Mouse (Mus musculus): ENCODE results near the gene Tmem88.
A peak's percentile ranks its signal among the peaks of the same experiment; 100 is the strongest.

Gene Tmem88

GRCm38 (mm10) chr11:69416921-69417448 lies 19.0 kb upstream of the Tmem88 start:
- DNase-seq (ENCODE audit: low read depth, low spot score): no peak

DNA sequence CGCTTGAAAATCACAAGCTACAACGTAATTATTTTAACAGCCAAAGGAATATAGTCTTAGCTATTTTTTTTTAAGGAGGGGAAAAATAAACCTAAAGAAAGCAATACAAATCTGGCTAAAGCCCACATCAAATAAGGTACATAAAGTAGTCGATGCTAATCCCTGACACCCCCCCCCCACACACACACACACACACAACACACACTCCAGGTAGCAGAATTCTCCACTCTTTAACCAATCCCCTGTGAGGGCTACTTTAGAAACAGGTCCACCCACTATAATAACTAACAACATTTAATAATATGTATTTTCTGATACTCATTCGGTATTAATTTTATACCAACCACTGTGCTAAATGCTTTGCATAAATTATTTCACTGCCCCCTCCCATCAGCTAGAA lies 18.5 kb upstream of the Tmem88 start:
- DNase-seq (ENCODE audit: low read depth, low spot score): no peak

- DNase-seq (ENCODE audit: low read depth, low spot score): no peak
Measured at GRCm38 (mm10) chr11:69415668-69416451, 17.8 kb upstream of the Tmem88 start.

DNA sequence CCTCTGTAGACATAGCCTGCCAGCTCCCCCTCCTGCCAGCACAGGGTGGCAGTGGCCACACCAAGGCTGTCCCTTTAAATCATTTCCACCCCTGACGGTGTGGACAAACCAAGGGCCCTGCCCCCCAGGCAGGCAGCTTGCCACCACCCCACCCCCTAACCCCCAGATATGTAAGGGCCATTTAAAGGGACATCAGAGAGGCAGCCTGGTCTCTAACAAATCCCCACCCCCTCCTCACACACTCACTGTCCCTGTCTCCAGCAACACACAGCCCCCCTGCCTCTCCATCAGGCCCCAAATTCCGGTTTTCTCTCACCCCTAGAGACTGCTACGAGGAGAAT lies 17.3 kb upstream of the Tmem88 start:
- no peak for DNase-seq (ENCODE audit: low read depth, low spot score)

GRCm38 (mm10) chr11:69414421-69415326 lies 16.6 kb upstream of the Tmem88 start:
- DNase-seq (ENCODE audit: low read depth, low spot score): no peak

- DNase-seq (ENCODE audit: low read depth, low spot score): no peak
Measured at GRCm38 (mm10) chr11:69413221-69414181, 15.5 kb upstream of the Tmem88 start, which contains the start of gene Kdm6b. Gene Kdm6b (minus strand): TSS chr11:69413675.

GRCm38 (mm10) chr11:69412548-69412947 lies 14.5 kb upstream of the Tmem88 start:
- DNase-seq (ENCODE audit: low read depth, low spot score): no peak

DNA sequence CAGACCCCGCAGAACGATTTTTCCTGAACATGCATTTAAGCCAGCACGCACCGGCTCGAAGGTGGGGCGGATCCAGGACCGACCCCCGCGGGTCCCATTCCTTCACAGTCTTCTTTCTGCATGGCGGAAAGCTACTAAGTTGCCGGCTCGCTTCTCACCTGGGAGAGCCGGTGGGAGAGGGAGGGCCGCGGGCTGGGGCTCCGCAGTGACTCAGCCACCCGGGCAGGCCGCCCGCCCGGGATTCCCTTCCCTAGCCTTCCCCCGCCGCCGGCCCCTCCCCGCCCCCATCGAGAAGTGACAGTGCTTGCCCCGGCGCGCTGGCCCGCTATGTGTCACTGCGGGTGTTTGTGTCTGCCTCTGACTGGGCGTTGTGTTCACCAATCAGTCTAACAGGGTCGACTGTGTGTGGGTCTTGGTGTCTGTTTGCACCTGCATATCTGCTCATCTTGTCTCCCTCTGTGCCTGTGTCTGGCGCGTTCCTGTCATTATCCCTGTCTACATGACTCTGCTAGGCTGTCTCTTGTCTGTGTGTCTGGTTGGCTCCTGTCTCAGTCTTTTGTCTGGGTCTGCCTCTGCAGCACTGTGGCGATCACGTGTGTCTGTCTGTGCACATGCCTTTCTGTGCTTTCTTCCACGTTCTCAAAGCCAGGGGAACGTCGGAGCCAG lies 13.6 kb upstream of the Tmem88 start:
- DNase-seq (ENCODE audit: low read depth, low spot score): no peak

- peak; percentile 97 for DNase-seq (ENCODE audit: low read depth, low spot score)
Measured at GRCm38 (mm10) chr11:69411073-69411535, 13.1 kb upstream of the Tmem88 start.

- no peak for DNase-seq (ENCODE audit: low read depth, low spot score)
Measured at GRCm38 (mm10) chr11:69410310-69411072, 12.5 kb upstream of the Tmem88 start.

GRCm38 (mm10) chr11:69410045-69410309 lies 11.9 kb upstream of the Tmem88 start:
- no peak for DNase-seq (ENCODE audit: low read depth, low spot score)

DNA sequence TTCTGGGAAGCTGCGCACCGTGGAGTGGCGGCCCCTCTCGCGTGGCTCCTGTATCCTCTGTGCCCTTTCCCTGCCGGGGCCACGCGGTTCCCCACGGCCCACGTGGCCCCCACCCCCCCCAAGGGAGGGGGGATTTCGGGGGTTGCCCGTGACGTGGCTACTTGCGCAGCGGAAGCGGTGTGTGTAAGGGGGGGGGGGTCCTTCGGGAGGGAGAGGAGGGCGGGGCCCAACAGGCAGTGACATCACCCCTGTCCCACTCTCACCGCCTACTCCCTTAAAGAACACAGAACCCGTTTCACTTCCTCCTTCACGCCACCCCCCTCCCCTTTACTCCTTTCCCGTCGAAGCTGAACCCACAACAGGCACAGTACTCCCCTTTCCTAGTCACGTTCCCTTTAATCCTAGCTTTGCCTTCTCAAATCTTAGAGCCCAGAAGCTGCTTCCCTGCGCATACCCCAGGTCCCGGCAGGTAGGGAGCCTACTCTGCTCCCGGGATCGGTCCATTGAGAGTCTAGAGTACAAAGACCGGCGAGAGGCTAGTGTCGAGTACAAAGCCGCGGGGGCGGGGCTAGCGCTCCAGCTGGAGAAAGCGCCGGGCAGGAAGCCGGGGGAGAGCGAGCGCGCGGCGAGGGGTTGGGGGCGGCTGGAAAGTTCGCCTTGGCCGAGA lies 11.5 kb upstream of the Tmem88 start:
- no peak for DNase-seq (ENCODE audit: low read depth, low spot score)

DNA sequence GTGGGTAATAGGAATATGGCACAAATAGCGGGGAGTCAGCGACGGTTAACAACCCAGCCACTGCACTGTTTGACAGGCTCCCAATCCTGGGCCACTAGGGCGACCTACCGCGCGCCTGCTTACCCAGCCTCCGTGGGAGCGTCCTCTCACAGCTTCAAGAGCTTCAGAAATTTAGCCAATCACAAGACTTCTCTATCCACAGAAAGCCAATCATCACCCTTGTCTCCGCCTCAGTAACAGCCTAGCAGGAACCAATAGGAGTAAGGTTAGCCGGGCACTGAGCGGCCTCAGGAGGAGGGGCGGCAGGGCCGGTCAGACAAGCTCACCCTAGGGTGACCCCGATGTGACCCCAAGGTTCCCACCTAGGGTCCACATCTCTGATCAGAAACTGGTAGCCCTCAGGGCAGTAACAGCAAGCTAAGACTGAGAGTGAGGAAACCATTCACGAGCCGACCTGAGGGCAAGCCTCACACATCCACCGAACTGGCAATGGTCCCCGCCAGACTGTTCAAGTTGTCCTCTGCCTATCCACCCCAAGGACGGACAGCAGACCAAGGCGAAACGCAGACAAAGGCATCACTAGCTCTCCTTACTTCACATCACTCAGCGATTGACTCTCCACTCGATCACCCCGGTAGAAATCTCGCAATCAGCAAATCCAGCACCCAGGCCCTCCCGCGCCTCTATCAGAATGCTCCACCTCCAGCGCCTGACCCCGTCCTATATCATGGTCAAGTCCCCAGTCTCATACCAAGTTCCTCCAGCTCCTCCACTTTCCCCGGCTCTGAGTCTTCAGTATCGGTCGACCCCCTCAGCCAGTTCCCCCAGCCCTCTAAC lies 10.7 kb upstream of the Tmem88 start:
- DNase-seq (ENCODE audit: low read depth, low spot score): no peak

- DNase-seq (ENCODE audit: low read depth, low spot score): no peak
Measured at GRCm38 (mm10) chr11:69407724-69408004, 9.6 kb upstream of the Tmem88 start.

DNA sequence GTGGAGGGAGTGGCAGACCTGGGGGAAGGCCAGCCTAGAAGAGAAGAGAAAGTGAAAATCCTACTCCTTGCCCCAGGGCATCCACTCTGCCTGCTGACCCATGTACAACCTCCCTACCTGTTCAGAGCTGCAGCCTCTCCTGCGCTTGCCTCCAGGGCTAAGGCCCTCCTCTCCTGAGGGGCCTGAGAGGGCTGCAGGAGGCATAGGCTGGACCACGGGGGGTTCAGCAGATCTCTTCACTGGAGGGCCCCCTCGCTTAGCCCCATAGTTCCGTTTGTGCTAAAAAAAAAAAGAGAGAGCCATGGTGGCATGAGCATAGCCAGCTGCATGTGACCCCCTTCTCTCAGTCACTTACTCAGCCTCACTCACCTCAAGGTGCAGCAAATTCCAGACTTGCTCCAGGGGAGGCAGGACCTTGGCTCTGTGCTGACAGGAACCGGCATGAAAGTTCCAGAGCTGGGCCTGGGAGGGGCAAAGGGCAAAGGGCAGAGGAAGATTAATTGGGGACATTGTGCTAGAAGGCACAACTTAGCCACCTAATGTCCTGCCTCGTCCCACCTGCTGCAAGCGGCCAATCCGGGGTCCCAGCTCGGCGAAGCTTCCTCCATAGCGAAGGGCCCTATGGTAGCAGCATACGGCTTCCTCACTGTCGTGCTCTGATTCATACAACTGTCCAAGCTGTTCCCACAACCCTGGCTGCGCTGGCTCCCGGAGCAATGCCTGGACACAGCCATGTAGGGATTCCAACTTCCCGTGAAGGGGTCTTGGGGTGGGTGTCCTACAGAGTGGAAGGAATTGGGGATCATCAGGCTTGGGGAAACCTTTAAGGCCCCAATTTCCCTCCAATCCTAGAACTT lies 9.1 kb upstream of the Tmem88 start:
- no peak for DNase-seq (ENCODE audit: low read depth, low spot score)

DNA sequence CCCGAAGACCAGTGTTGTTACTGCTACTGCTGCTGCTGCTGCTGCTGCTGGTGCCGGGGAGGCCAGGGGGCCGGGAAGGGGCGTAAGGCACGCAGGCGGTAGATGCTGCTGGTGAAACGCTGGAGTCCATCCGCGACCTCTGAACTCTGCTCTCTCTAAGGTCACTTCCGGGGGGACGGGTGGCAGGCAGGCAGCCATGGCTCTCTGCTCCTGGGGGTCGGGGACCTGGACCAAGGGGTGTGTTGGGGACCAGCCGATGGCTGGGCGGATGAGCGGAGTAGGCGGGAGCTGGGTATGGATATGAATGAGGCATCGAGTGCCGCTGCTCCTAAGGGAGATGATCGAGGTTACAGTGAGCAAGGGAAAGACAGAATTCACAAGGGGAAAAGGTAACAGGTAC lies 8.2 kb upstream of the Tmem88 start:
- DNase-seq (ENCODE audit: low read depth, low spot score): no peak

DNA sequence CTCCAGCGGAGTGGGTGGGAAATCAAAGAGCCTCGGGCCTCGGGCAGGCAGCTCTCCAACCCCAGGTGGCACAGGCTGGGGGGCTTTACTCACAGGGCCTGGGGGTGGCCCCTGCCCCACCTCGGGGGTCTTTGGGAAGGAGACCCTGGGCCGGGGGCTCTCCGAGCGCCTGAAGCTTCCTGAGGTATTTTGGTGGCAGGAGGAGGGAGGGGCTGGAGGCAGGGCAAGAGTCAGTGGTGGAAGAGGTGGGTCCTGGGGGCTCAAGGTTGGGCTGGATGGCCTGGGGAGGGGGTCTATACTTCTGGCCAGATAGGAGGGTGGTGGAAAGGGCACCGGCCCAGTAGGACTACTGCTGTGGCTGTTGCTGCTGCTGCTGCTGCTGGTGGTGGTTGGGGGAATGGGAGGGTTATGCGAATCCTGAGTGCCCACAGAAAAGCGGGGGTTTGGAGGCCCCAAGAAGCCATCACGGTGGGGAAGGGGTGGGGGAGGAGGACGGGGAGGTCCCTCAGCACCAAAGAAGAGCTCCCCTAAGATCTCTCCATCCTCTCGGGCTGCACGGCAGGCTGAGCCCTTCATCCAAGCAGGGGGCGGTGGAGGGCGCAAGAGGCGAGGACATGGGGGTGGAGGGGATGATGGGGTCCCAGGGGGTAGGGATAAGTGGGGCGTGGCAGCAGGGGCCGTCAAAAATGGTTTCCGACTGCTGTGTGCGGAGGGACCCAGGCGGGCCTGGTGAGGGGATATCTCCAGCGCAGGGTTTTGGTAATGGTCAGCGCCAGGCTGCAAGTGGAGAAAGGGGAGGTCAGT lies 7.6 kb upstream of the Tmem88 start:
- DNase-seq (ENCODE audit: low read depth, low spot score): no peak
